Mouse (Mus musculus): ENCODE results near the gene Gm11492.

- TF ChIP-seq CTCF (IDR thresholded peaks at IDR 0.05; ENCODE audit: low read depth, low read length): no peak
- no peak for TF ChIP-seq POLR2A (IDR thresholded peaks at IDR 0.05; ENCODE audit: insufficient read depth, low read length)
- TF ChIP-seq EP300 (IDR thresholded peaks at IDR 0.05; ENCODE audit: insufficient read depth, low read depth, low read length): no peak
Measured at GRCm38 (mm10) chr11:87542285-87542684, 24.2 kb upstream of the Gm11492 start.
